Comparison of ENCODE assay signal across 13 mouse cellular contexts in the genomic region with DNA sequence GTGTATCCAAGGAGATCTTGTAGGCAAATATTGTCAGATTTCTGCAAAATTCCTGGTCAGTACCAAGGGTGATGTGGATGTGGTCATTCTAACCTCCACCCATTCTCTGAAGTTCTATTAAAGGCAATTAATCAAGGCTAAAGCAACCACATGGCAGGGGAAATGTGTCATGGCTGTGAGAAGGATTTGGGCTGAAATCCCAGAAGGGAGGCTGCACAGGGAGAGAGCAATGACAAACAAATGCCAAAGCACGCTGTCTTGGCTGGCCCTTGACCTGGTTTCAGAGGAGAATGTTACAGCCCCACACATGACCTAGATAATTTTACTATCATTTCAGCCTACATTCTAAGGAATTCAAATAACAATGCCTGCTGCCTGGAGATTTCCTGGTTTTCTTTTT. TPM values are rescaled to one million over a fixed set of nuclear protein-coding genes. Genes with fewer than 3 reads are reported as not detected.
DNase-seq lines count a peak whose midpoint lies in the region; ATAC-seq lines count a peak whose summit lies in the region.
"Had no signal": no experiment of that assay in that cellular context is flagged by ENCODE, and none has a peak within 500 bp of the region (broad histone marks: within the 10 kb centered on the region; RNA-seq: fewer than 3 reads in every experiment).

No protein-coding gene starts in this region.

- H3K4me1 ChIP-seq in liver, embryonic 12.5 days: no peaks in the 10 kb centered on the region

- H3K4me3 ChIP-seq in liver, embryonic 12.5 days: no peak overlapping the region
- H3K4me3 ChIP-seq: embryonic facial prominence, embryonic 13.5 days had no signal

- WGBS in liver, embryonic 12.5 days (ENCODE audit: insufficient replicate concordance): 65% methylated on average over 1 of the region's 1 CpGs

- H3K9me3 ChIP-seq in liver, embryonic 12.5 days (replicated peaks): no peaks in the 10 kb centered on the region
- H3K9me3 ChIP-seq: embryonic facial prominence, embryonic 13.5 days had no signal

- no peaks in the 10 kb centered on the region for H3K27me3 ChIP-seq in liver, embryonic 12.5 days (replicated peaks)
- H3K27me3 ChIP-seq: embryonic facial prominence, embryonic 13.5 days had no signal

- H3K9ac ChIP-seq in liver, embryonic 12.5 days: no peak overlapping the region
- H3K9ac ChIP-seq: embryonic facial prominence, embryonic 13.5 days had no signal

- H3K4me2 ChIP-seq in liver, embryonic 12.5 days: no peak overlapping the region
- H3K4me2 ChIP-seq: embryonic facial prominence, embryonic 13.5 days had no signal

- peak; percentile 24 for DNase-seq in lung, postnatal 10 days
- DNase-seq in lung, postnatal 4 days: no peak
- DNase-seq in adrenal gland, adult (ENCODE audit: inconsistent age in 2 of 2, low spot score in 1 of 2): peak; percentile 80 to 92
- peak; percentile 38 for DNase-seq in cerebellum, adult 11 months
- peak; percentile 69 for DNase-seq in kidney, postnatal 14 days

- no peaks in the 10 kb centered on the region for H3K36me3 ChIP-seq in liver, embryonic 12.5 days
- H3K36me3 ChIP-seq: embryonic facial prominence, embryonic 13.5 days had no signal

- ATAC-seq in liver, embryonic 12.5 days: no peak
- no peak for ATAC-seq in erythroblast, adult 5-6 weeks (replicated peaks; ENCODE audit: low FRiP score, poor library complexity, severe bottlenecking)
- ATAC-seq: intestine, embryonic 16.5 days had no signal

- H3K27ac ChIP-seq in liver, embryonic 12.5 days: no peak overlapping the region
- H3K27ac ChIP-seq: embryonic facial prominence, embryonic 13.5 days had no signal

RNA-seq across cellular contexts. Expression of a gene that starts 52.6 kb away (rescaled TPM):
- 0.18 TPM in 1 of 2 replicates, not detected in the other for polyA plus RNA-seq in liver, embryonic 12.5 days (2016; fragmentation: Nextera tagmentation; extraction: Ambion mirVana)
- total RNA-seq in erythroblast, adult 5-6 weeks (2015; ENCODE audit: low replicate concordance): not detected in 2 replicates
- not detected in 2 replicates for total RNA-seq in erythroblast, adult 5-6 weeks (2017; ENCODE audit: low replicate concordance)
- total RNA-seq: liver, adult 2 months; megakaryocyte, adult 5-6 weeks; MEL had no signal
- polyA plus RNA-seq: small intestine, adult 2 months had no signal

Comparison
In these comparisons a context has a peak if more than half of its experiments do, and no peak if none do; other contexts are left out.
1. DNase-seq: peak in lung, postnatal 10 days (single experiment), adrenal gland, adult (2 of 2), cerebellum, adult 11 months (single experiment) and kidney, postnatal 14 days (single experiment); none in lung, postnatal 4 days (0 of 2).